Mouse (Mus musculus) embryo, embryonic 10.5 days (tissue): ENCODE measurements around the gene Rccd1.

Experiments used
- DNase-seq: peaks from one replicate; pipeline ENCODE4 v3.0.0-alpha.2; 2015; ENCODE audit warnings: low spot score

The Rccd1 gene

DNA sequence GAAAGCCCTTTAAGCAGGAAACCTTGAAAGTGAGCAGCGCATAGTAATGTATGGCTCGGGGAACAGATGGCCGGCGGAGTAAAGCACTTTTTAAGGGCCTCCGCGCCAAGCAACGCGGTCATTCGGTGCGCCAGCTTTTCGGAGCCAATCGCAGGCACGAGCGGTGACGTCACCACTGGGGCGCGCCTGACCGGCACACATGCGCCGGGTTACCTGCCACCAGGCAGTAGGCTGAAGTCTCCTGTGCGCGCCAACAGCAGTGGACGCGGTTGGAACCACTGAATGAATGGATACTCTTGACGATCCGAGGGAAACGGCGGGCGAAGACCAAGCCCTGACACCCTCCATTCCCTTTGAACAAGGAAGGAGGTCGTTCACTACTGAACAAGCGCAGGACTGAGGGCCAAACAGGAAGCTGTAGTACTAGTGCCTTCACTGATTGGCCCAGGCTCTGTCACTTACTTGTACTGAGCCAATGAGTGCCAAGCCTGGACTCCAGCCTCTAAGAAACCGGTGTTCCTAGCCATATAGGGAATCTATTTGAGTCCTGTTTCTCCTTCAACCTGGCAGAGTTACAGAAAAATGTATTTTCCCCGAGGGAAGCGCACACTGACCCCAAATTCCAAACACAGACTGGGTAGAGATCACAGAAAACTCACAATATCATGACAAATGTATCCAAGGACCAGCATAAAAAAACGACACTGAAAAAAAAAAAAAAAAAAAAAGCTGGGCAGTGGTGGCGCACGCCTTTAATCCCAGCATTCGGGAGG, at the start of gene Rccd1:
TSS of gene Rccd1 (minus strand) at position 412 of the 773 bp plus-strand sequence.
- DNase-seq, result peak; percentile 96

DNA sequence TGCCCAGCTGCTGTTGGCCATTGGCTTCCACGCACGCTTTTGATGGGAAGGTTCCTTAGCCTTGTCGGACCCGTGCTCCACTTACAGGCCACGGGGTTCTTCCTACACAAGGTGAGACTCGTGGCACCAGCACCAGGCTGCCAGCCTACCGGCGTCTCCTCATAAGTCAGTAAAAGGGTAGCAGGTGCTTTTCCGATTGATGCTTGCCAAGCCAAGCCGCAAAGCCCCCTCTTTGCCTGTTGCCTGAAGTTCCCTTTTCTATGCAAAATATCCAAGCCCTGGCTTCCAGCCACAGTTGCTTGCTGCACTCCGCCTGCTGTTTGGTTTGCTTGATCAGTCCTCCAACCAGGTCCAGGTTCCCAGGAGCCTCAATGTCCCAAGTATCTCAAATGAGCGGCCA, 49.6 kb upstream of the Rccd1 start:
- DNase-seq, result no peak

DNA sequence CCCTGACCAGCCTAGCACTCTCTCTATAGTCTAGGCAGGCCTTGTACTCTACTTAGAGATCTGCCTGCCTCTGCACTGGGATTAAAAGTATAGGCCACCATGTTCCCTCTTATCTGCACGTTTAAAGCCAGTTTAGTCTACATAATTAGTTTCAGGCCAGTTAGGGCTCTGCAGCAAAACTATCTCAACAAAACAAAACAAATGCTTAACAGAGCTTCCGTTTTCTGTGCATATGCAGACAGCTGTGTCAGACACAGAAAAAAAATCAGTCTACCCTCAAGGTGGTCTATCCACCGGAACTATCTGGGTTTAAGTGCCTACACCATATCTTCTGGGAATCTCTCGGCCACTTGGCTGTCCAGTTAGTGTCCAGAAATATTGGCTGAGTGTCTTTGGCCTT, 49.1 kb upstream of the Rccd1 start:
- DNase-seq, result no peak

- DNase-seq, result no peak
Observed at GRCm38 (mm10) chr7:80372667-80373066, 48.4 kb upstream of the Rccd1 start.

DNA sequence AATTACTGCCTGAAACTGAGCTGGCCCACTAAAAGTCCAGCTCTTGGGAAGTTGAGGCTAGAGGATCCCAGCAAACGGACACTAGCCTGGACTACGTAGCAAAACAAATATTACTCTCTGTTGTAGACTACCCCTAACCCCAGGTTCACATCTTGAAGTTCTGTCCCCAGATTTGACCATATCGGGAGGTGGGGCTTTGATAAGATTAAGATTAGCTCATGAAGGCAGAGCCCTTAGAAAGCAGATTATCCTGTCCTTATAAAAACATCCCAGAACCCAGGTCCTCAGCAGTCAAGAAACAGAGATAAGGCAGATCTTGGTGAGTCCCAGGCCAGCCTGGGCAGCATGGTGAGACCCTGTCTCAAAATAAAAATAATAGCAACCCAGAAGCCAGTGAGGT, 47.9 kb upstream of the Rccd1 start:
- no peak for DNase-seq

GRCm38 (mm10) chr7:80371041-80371751, 46.9 kb upstream of the Rccd1 start, which contains the start of gene Man2a2:
TSS of gene Man2a2 (minus strand) at chr7:80371375.
- peak; percentile 82 for DNase-seq

- peak; percentile 71 for DNase-seq
Observed at GRCm38 (mm10) chr7:80370649-80371040, 46.4 kb upstream of the Rccd1 start.

- no peak for DNase-seq
Observed at GRCm38 (mm10) chr7:80369967-80370431, 45.7 kb upstream of the Rccd1 start.

DNA sequence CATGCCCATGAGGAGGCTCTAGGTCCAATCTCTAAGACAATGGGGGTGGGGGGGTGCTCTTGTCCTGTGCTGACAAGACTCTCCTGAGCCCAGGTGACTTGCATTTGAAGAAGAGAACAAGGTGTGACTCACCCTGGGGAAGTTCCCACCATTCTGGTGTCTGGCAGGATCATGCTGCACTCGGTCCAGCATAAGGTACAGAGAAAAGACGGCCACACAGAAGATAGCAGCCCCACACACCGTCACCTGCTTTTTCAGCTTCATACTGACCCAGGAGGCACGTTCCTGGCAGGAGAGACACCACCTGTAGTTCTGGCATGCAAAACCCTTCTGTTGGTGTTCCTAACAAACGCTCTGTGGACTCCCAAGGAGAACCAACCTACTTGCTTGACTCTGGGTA, 45.2 kb upstream of the Rccd1 start:
- DNase-seq, result no peak

- no peak for DNase-seq
Observed at GRCm38 (mm10) chr7:80368635-80369421, 44.6 kb upstream of the Rccd1 start.

DNA sequence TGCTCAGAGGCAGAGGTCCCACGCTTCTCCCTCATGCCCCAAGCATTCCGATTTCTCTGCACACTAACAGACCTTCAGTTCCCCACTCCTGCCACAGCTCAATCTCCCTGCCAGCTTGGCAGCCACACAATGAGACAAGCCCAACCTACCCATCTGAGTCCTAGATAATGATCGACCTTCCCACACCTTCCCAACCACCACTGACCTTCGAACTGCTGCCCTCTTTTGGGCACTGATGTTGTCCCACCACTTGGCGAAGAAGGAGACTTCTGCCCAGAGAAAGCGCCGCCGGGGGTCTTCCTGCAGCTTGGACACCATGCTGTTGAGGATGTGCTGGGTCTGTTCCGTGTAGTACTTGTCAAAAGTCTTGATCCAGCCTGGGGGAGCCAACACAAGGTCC, 43.8 kb upstream of the Rccd1 start:
- DNase-seq, result no peak

DNA sequence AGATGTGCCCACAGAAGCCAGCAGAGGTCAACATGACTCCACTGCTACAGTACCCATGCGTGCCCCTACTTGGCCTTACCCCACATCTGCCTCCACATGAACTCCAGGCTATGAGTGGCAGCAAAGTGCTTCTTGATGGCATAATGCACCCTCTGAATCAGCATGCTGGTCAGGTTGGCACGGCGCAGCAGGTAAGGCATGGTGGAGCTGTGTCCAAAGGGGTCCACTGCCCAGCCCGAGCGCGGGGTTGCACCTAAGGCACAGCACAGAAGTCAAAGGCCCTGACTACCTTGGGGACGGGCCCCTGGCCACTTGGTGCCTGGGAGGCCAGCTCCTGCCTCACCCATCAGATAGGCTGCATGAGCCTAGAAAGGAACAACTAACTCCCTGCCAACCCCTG, 43.0 kb upstream of the Rccd1 start:
- DNase-seq, result no peak

DNA sequence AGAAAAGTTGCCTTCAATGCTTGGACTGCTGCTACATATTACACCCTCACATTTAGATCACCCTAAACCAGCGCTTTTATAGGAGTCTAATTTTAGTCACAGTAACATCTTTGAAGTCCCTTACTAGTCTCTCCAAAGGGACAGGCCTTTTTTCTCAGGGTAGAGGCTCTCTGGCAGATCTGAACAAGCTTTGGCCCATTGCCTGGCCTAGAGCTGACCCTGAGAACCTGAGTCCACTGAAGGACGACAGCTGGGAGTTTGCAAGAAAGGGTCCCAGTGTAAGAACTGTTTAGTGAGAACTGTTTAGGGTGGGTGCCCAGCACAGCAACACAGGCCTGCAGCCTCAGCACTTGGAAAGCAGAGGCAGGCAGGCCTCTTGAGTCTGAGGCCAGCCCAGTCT, 41.5 kb upstream of the Rccd1 start:
- DNase-seq, result no peak

- no peak for DNase-seq
Observed at GRCm38 (mm10) chr7:80360435-80360834, 36.2 kb upstream of the Rccd1 start.

GRCm38 (mm10) chr7:80358039-80358438, 33.8 kb upstream of the Rccd1 start:
- DNase-seq, result no peak

DNA sequence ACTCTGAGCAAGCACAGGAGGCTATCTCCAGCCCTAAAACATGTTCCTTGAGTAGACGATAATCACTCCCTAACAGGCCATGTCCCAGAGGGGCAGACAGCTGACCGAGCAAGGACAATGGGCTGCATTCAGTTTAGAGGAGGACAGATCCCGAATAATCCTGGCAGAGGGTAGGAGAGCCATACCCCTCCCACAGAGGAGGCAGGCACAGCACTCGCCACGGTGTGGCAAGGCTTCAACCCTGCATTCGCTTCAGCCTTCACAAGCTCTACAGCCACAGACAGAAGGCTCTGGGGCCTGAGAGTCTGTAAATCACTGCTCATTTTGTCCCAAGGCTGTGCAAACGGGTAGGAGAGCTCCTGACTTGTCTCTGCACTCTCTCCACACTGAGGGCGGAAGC, 32.9 kb upstream of the Rccd1 start:
- peak; percentile 53 for DNase-seq

- no peak for DNase-seq
Observed at GRCm38 (mm10) chr7:80356351-80356750, 32.1 kb upstream of the Rccd1 start.

DNA sequence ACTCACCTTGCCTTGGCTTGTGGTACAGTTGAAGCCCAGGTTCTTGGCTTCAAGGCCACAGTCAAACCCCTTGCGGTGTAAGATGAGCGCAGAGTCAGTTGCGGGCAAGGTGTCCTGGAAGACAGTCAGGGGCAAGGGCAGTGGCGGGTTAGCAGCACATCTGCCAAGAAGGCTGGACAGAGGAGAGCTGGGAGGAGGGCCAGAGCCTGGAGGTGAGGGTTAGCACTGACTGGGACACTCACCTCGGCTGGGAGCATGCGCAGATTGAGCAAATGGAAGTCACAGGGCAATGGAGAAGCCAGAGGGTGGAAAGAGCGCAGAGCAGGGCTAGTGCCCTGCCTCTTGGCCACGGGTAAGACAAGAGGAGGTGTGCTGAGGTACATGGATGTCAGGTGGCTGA, 28.7 kb upstream of the Rccd1 start:
- no peak for DNase-seq

- DNase-seq, result no peak
Observed at GRCm38 (mm10) chr7:80350808-80351207, 26.6 kb upstream of the Rccd1 start.

GRCm38 (mm10) chr7:80347670-80348586, 23.7 kb upstream of the Rccd1 start:
- DNase-seq, result no peak

DNA sequence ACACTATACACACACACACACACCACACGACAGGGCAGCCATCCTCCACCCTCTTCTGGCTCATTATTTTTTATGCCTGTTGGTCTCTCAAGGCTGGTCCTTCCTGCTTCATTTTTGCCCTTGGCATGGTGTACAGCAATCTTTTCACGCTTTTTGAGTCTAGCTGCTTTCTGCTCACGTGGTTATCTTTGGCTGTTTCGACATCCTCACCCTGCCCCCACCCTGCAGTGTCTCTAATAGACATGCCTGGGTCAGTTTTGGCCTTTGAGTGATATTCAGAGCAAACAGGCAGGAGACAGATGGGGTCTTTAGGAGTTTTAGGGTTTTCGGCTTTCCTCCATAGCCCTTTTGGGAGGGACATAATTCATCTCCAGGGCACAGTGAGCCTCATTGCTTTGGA, 22.6 kb upstream of the Rccd1 start:
- no peak for DNase-seq

GRCm38 (mm10) chr7:80346173-80346572, 21.9 kb upstream of the Rccd1 start:
- DNase-seq, result no peak
